Mouse (Mus musculus) embryonic facial prominence, embryonic 10.5 days (tissue): ENCODE data around the gene Tspan1. TPM values are rescaled to one million over a fixed set of nuclear protein-coding genes. Genes with fewer than 3 reads are reported as not detected.

Source experiments
- DNase-seq: peaks from one replicate; pipeline ENCODE4 v3.0.0-alpha.2; 2017; ENCODE audit warnings: low spot score
- H3K27ac ChIP-seq: fragments of 300-500 bp; sonication (generic); replicated peaks from 2 replicates; pipeline ENCODE4 v1.5.1; 2016; ENCODE audit warnings: mild to moderate bottlenecking
- H3K27me3 ChIP-seq: fragments of 300-500 bp; sonication (generic); replicated peaks from 2 replicates; pipeline ENCODE4 v1.6.1; 2016; ENCODE audit warnings: low read depth, mild to moderate bottlenecking; ENCODE audit not compliant: poor library complexity, severe bottlenecking
- H3K36me3 ChIP-seq: fragments of 300-500 bp; sonication (generic); replicated peaks from 2 replicates; pipeline ENCODE4 v1.6.1; 2016; ENCODE audit warnings: mild to moderate bottlenecking, moderate library complexity
- H3K4me1 ChIP-seq: fragments of 300-500 bp; sonication (generic); 2 replicates; pipeline ENCODE4 v1.6.1; 2016
- H3K4me3 ChIP-seq: fragments of 300-500 bp; sonication (generic); 2 replicates; pipeline ENCODE4 v1.5.1; 2016; ENCODE audit warnings: mild to moderate bottlenecking, moderate library complexity
- H3K9me3 ChIP-seq: fragments of 300-500 bp; sonication (generic); 2 replicates; pipeline ENCODE4 v1.6.1; 2016; ENCODE audit warnings: mild to moderate bottlenecking
- WGBS: fragments of 180-500 bp; shearing (Covaris S2); methylation state at CpG from one replicate; pipeline ENCODE4 v1.1.7; 2016; 5-methylcytosine and 5-hydroxymethylcytosine counted together
- polyA plus RNA-seq: library from polyadenylated mRNA; unstranded; fragments of >200 nt; fragmentation: Nextera tagmentation; extraction: Ambion mirVana; gene quantifications from 2 replicates; pipeline ENCODE4 v1.2.1, GENCODE M21; 2016

The Tspan1 gene
- polyA plus RNA-seq, 1 experiment from 2014 or later = 0.24 TPM

- H3K4me1 ChIP-seq = peaks cover 55% of the 10 kb centered on the region
- 17% methylated on average over 5 of the region's 5 CpGs for WGBS
- H3K9me3 ChIP-seq = no peaks in the 10 kb centered on the region
- DNase-seq = peak; percentile 44
- H3K27me3 ChIP-seq = 0 out of 2 replicates have a peak, but pooled peaks cover 7% of the 10 kb centered on the region
- H3K36me3 ChIP-seq = no peaks in the 10 kb centered on the region
- H3K27ac ChIP-seq = peak overlapping the region; percentile 68
- H3K4me3 ChIP-seq = peak overlapping the region; percentile 33; the same call in 1 of the 2 replicates
These were observed 9.7 kb upstream of the Tspan1 start for GRCm38 (mm10) chr4:116177140-116177539.

- 19% methylated on average over 10 of the region's 10 CpGs for WGBS
- Histone ChIP-seq H3K27ac (peak overlapping the region; percentile 68), H3K4me1 (peaks cover 50% of the 10 kb centered on the region), H3K36me3 (no peaks in the 10 kb centered on the region), H3K27me3 (0 out of 2 replicates have a peak, but pooled peaks cover under 1% of the 10 kb centered on the region), H3K9me3 (no peaks in the 10 kb centered on the region), H3K4me3 (peak overlapping the region; percentile 33)
- peak; percentile 78 for DNase-seq
These were observed 9.2 kb upstream of the Tspan1 start for GRCm38 (mm10) chr4:116176543-116176988.

- Histone ChIP-seq H3K9me3 (no peaks in the 10 kb centered on the region), H3K4me3 (peak overlapping the region; percentile 33; the same call in 1 of the 2 replicates), H3K4me1 (peaks cover 49% of the 10 kb centered on the region), H3K27ac (peak overlapping the region; percentile 68), H3K36me3 (no peaks in the 10 kb centered on the region), H3K27me3 (no peaks in the 10 kb centered on the region)
- no peak for DNase-seq
- WGBS = 63% methylated on average over 7 of the region's 7 CpGs
These were observed 8.5 kb upstream of the Tspan1 start for GRCm38 (mm10) chr4:116175711-116176542.

GRCm38 (mm10) chr4:116175136-116175535 is 7.7 kb upstream of the Tspan1 start:
- Histone ChIP-seq H3K36me3 (no peaks in the 10 kb centered on the region), H3K27me3 (no peaks in the 10 kb centered on the region), H3K9me3 (no peaks in the 10 kb centered on the region), H3K27ac (no peak overlapping the region), H3K4me1 (peaks cover 49% of the 10 kb centered on the region), H3K4me3 (no peak overlapping the region)
- DNase-seq = no peak

GRCm38 (mm10) chr4:116174466-116175116 is 7.2 kb upstream of the Tspan1 start:
- 44% methylated on average over 6 of the region's 6 CpGs for WGBS
- no peaks in the 10 kb centered on the region for H3K27me3 ChIP-seq
- no peak overlapping the region for H3K4me3 ChIP-seq
- no peak for DNase-seq
- H3K9me3 ChIP-seq = no peaks in the 10 kb centered on the region
- peaks cover 49% of the 10 kb centered on the region for H3K4me1 ChIP-seq
- H3K36me3 ChIP-seq = no peaks in the 10 kb centered on the region
- H3K27ac ChIP-seq = no peak overlapping the region; the same call in 1 of the 2 replicates

GRCm38 (mm10) chr4:116173752-116174151 is 6.4 kb upstream of the Tspan1 start:
- H3K27ac ChIP-seq = no peak overlapping the region
- H3K36me3 ChIP-seq = no peaks in the 10 kb centered on the region
- no peaks in the 10 kb centered on the region for H3K9me3 ChIP-seq
- no peaks in the 10 kb centered on the region for H3K27me3 ChIP-seq
- 81% methylated on average over 4 of the region's 4 CpGs for WGBS
- H3K4me3 ChIP-seq = no peak overlapping the region
- no peak for DNase-seq
- peaks cover 49% of the 10 kb centered on the region for H3K4me1 ChIP-seq

GRCm38 (mm10) chr4:116173072-116173471 is 5.7 kb upstream of the Tspan1 start, which contains the start of the genes 1700042G07Rik and Gm49337:
Gene 1700042G07Rik (plus strand): TSS chr4:116173372.
Gene Gm49337 (plus strand): TSS chr4:116173384.
- Histone ChIP-seq H3K27ac (peak within 1 kb of the TSS; percentile 48; the same call in 1 of the 2 replicates), H3K4me1 (peaks cover 49% of the 10 kb centered on the region), H3K27me3 (no peaks in the 10 kb centered on the region), H3K9me3 (no peaks in the 10 kb centered on the region), H3K4me3 (no peak within 1 kb of the TSS), H3K36me3 (no peaks in the 10 kb centered on the region)
- no peak for DNase-seq
- 90% methylated on average over 6 of the region's 6 CpGs for WGBS

GRCm38 (mm10) chr4:116169353-116169672 is 1.9 kb upstream of the Tspan1 start:
- WGBS = 81% methylated on average over 3 of the region's 3 CpGs
- no peak for DNase-seq
- Histone ChIP-seq H3K27me3 (no peaks in the 10 kb centered on the region), H3K36me3 (no peaks in the 10 kb centered on the region), H3K4me1 (peaks cover 35% of the 10 kb centered on the region), H3K27ac (no peak overlapping the region), H3K4me3 (no peak overlapping the region), H3K9me3 (no peaks in the 10 kb centered on the region)

- Histone ChIP-seq H3K4me1 (peaks cover 30% of the 10 kb centered on the region), H3K27ac (no peak overlapping the region), H3K4me3 (no peak overlapping the region), H3K27me3 (no peaks in the 10 kb centered on the region), H3K36me3 (no peaks in the 10 kb centered on the region), H3K9me3 (no peaks in the 10 kb centered on the region)
- peak; percentile 74 for DNase-seq
- 73% methylated on average over 8 of the region's 8 CpGs for WGBS
These were observed 1.4 kb upstream of the Tspan1 start for GRCm38 (mm10) chr4:116168617-116169352.

GRCm38 (mm10) chr4:116165708-116166407 is 1.5 kb downstream of the Tspan1 start:
- Histone ChIP-seq H3K36me3 (peaks cover 17% of the 10 kb centered on the region), H3K4me1 (peaks cover 22% of the 10 kb centered on the region), H3K9me3 (no peaks in the 10 kb centered on the region), H3K27me3 (no peaks in the 10 kb centered on the region), H3K4me3 (no peak overlapping the region), H3K27ac (0 out of 2 replicates have a peak overlapping the region, but pooled peaks have one; percentile 21)
- no peak for DNase-seq
- 46% methylated on average over 8 of the region's 8 CpGs for WGBS

GRCm38 (mm10) chr4:116164759-116165554 is 2.4 kb downstream of the Tspan1 start:
- Histone ChIP-seq H3K9me3 (no peaks in the 10 kb centered on the region), H3K4me3 (no peak overlapping the region), H3K27ac (peak overlapping the region; percentile 21; the same call in 1 of the 2 replicates), H3K4me1 (peaks cover 22% of the 10 kb centered on the region), H3K36me3 (peaks cover 26% of the 10 kb centered on the region), H3K27me3 (no peaks in the 10 kb centered on the region)
- no peak for DNase-seq
- WGBS = 86% methylated on average over 2 of the region's 2 CpGs
